Mouse (Mus musculus) adrenal gland, postnatal 4 days (tissue): Measurements from ENCODE around the gene Trim14. TPM values are rescaled to one million over a fixed set of nuclear protein-coding genes. Genes with fewer than 3 reads are reported as not detected.

Source experiments
- DNase-seq, 2 experiments: peaks; one replicate each; pipeline ENCODE4 v3.0.0; 2021 to 2022; ENCODE audit warnings: low spot score in 2 of 2, mixed read lengths in 2 of 2
- total RNA-seq, 2 experiments: library from RNA; stranded (reverse); gene quantifications; 2 replicates each; pipeline ENCODE4 v1.2.3; 2021

Gene Trim14
- total RNA-seq, 2 experiments from 2014 or later, result 7.2 to 7.5 TPM

DNA sequence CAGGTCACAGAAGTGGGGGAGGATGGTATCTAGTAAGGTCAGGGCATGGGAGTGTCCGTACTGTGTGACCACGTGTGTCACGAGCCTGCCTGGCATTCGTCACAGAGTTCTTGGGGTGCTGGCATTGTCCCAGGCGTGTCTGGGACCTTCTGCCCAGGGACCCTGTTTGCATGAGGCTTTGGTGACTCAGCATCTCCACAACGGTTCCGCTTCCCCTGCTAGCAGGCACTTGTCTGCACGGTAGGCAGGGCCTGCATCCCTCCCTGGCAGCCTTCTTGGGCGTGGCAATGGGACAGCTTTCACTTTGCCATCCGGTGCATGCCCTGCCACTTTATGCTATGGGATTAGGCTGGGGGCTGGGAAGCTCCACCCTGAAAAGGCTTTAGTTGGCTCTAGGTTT, 27.9 kb upstream of the Trim14 start:
- no peak for DNase-seq

DNA sequence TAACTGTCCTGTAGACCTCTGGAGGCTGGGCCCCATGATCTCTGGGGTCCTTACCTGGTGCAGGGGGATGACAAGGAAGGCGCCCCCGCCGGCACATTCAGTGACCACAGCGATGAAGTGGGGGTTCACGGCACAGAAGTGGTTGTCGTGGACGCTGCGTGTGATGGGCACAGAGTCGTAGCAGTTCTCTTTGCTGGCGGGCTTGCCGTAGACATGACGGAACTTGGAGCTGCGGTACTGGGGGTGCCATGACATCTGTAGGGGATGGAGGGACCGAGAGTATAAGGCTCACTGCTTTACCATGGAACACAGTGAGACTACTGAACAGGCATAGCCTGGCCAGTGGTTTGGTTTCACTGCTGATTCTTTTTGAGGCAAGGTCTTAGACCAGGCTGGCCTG, 26.9 kb upstream of the Trim14 start:
- DNase-seq, result no peak

DNA sequence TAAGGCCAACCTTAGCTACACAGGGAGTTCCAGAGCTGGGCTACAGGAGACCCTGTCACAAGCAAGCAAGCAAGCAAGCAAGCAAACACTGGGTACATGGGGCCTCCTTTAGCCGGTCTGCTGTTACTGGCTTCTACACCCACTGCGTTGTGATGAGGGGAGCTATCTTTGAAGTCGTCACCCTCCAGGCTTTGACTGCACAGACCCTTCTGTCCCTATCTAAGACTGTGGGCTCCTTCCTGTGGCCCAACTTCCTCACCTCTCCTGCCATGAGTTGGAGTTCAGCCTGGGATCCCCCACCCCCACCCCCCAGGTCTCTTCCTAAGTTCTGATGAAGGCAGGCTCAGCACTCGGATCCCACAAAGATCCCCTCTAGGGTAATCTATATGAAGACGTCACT, 26.1 kb upstream of the Trim14 start:
- no peak for DNase-seq

DNA sequence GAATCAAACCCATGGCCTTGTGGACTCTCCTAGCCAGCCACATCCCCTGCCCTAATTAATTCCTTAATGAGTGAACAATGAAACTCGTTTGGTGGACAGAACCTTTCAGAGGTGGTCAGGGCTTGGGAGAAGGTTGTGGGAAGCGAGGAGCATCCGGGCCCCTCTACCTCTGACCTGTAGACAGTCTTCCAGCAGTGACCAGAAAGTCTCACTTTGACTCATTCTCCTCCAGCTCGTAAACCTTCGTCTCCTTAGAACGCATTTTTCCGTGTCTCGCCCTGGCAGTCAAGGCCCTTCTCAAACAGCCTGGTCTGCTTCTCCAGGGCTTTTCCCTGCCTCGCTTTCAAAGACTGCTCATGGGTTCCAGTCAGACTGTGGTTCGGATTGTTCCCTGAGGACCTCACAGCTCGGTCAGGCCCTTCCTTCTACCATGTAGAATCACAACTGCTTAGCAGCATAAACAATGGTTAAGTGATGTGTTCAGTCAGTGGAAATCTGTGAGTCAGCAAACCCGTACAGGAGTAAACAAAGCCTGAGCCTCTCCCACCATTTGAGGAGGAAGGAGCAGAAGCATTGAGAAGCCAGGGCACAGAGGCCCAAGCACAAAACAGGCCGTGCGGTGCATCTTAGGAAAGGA, 24.2 kb upstream of the Trim14 start:
- no peak for DNase-seq

DNA sequence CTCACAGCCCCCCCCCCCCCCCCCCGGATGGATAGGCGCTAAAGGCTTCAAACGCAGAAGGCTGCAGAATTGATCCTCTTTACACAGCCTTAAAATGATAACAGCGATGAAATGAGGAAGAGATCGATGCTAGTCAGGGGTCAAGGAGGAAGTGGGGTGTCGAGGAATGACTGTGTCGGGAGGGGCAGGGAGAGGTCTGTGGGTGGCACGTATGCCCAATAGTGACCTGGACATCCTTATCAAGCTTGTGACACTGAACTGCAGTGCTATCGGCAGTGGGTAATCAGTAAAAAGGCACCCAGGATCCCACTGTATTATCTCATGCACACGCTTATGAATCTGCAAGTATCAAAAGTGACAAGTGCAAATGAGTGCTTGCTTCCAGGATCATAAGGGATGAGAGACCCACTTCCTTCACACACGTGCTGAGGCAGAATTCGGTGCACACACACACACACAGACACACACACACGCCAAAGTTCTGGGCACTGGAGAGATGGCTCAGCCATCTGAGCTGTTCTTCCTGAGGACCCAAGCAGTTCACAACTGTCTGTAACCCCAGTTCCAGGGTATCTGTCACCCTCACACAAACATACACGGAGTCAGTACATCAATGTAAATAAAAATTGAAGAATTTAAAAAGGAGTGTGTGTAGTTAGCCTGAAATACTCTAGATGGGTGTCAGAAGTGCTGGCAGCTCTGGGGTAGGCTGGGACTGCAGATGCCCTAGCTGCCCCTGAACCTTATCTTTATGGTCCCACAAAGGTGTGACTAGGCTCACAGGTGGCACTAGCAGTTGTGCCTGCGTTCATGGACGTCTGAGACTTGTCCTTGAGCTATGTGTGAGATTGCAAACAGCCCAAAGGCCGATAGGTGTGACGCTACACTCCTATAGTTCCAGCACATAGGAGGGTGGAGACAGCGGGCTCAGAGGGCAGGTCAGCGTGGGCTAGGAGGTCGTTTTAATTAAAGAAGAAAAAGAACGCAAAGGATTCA, 23.0 kb upstream of the Trim14 start:
- no peak for DNase-seq

DNA sequence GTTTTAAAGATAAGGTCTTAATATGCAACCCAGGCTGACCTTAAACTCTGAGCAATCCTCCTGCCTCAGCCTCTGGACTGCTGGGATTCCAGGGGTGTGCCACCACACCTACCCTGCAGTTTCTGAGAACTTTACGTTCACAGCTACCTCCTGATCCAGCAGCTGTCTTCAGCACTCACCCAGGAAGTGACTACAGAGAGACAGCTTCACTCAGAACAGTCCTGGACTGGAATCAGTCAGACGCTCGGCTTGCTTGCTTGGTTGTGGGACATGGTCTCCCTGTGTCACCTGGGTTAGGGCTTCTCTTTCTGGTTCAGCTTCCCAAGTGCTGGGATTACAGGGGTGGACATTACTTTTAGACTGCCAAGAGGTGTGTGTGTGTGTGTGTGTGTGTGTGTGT, 21.0 kb upstream of the Trim14 start:
- no peak for DNase-seq

DNA sequence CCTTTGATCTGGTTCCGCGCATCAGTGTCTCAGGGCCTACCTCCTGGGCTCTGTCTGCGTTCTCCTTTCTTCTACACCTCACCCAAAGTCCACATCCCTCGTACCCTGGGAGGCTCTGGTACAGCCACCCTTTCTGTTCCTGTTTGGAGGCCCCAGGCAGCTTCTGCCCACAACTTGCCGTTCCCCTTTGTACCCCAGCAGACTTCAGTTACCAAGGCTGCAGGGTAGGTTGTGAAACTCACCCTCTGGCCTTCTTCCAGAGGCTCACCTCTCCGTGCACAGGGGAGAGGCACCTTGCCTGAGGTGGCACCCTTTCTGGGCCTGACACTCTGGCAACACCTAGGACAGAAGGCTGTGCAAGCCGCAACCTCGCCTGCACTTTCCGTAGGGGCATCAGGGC, 19.8 kb upstream of the Trim14 start:
- no peak for DNase-seq

DNA sequence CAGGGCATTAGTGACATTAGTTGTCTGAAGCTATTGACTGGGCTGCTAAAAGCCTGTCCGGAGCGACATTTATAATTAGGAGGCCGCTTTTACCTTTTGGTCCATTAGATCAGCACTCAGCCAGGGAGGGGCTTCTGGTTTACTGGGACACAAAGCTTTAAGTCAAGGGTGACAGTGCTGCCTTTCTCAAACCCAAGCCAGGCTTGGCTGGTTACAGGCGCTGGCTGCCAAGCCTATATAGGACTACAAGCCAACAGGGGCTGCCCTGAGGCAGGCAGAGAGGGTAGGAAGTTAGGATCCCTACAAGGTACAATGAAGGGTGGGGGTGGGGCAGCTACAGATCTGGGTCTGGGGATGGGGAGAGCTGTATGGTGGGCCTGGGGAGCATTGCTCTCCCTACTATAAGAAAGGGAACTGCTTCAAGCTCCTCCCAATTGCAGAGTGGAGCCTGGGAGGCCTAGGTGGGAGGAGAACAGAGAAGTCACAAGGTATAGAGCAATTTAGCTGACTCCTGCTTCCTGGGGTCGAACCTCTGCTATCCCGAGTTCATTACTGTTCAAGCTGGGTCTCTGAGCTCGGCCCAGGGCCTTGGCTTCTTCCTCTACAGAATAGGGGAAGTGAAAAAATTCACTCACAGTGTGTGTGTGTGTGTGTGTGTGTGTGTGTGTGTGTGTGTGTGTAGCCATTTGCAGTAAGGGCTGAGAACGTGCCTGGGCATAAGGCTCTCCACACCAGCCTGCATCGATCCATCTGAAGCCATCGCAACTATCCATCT, 18.5 kb upstream of the Trim14 start:
- DNase-seq, result no peak

DNA sequence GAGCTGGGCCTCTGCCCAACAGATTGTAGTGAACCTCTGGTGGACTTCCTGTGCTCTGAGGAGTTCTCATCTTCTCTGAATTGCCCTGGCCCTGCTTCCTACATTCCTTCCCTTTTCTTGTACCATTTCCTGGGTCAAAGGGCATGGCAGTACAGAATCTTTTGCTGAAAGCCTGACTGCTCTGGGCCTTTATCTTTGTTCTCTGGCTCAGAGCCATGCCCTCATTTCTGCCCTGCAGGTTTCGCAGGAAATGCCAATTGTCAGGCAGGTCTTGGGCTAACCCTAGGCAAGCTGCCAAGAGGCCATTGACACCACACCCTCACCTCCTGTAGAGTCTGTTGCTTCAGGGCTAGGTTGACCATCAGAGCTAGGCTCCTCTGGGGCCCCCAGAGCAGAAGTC, 17.9 kb upstream of the Trim14 start:
- no peak for DNase-seq

DNA sequence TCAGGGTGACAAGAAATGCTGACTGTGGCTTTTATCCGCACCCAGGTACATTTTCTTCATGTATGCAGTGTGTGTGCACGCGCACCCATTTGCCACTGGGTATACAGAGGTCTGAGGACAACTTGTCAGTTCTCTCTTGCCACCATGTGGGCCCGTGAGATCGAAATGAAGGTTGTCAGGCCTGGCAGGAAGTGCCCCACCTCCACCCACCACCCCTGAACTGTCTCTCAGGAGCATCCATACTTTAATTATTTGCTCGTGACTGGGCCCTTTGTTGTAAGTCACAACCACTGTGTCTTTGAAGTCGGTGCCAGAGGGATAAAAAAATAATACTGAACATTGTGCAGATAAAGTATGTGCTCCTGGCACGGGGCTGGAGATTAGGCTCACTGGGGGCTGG, 14.5 kb upstream of the Trim14 start:
- no peak for DNase-seq

DNA sequence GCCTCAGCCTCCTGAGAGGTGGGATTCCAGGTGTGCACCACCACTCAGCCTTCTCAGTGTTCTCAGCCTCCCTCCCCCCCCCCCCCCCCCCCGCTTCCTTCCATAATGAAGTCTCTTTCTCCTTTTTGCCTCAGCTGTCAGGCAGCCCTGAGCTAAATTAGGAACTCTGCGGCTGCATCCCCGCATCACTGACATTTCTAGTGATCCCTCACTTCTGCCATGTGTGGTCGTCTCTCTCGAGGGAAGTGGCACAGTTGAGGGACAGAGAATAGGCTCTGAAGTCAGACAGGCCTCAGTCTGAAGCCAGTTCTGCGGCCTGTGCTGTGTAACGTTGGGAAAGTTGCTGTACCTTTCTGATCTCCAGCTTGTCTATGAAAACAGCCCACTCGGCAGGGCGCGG, 14.0 kb upstream of the Trim14 start:
- DNase-seq, result no peak

DNA sequence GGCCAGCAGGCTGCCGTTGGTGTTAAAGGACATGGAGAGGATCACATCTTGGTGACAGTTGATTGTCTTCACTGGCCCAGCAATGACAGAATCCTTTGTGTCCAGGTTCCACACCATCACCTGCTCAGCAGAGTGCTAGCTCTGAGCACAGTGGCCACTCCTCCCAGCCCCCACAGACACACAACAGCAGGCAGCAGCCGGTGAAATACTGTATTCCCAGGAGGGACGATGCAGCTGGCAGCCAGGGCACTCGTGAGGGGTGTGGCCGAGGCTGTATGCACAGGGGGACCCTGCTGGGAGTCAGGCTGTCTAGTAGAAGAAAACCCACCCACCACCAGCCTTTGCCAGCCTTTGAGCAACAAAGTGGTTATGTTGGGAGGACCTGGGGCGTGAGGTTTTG, 10.8 kb upstream of the Trim14 start:
- DNase-seq, result no peak

DNA sequence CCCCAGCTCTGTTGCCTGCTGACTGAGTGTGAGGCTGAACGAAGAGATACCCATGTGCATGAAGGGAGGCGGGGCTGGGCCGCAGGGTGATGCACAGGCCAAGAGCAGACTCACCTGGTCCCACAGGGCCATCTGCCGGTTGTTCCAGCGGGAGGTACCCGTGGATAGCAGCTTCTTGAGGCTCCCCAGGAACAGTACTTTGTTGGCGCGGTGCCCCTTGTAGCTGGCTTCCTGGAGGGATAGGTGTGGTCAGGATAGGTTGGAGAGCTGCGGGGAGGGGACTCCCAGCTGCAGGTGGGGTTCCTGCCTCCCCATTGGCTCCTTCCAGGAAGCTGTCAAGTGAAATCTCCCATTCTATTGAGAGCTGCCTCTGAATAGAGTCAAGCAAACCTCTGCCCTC, 9.6 kb upstream of the Trim14 start:
- no peak for DNase-seq

DNA sequence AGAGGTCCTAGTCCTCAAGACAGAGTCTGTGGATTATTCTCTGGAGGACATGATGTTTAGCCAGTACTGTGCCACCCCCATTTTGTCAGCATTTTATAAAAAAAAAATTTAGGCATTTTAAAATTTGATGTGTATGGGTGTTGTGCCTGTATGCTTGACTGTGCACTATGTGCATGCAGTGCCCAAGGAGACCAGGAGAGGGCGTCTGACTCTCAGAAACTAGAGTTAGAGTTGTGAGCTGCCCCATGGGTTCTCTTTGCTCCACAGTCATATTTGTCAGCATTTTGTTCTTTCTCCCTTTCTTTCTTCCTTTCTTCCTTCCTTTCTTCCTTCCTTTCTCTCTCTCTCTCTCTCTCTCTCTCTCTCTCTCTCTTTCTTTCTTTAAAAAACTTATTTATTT, 8.4 kb upstream of the Trim14 start:
- no peak for DNase-seq

DNA sequence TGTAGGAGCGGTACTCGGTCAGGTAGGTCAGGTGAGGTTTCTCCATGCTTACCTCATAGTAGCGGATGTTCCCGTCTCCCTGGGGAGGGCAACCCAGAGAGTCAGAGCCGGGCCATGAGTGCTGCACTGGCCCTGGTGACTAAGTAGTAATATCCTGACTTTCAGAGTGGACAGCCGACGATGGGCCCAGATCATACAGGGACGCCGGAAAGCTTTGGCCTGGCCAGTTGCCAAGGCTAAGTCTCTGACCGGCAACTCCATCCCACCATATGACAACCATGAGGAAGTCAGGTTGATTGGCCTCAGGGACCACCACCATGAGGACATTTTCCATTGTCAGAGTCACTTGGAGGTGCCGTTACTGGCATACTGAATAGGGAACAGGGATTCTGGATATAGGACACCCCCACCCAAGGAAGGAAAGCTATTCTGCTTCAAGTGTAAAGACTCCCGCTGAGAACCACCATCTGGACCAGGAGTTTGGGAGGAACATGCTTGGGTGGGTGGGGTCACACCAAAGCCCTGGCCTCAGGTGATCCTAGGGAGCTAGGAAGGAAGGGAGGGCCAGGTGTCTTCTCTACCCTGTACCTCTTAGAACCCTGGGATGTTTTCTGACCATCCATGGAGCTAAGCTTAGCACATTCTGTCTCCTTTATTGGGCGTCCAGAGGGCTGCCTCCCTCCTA, 7.6 kb upstream of the Trim14 start:
- no peak for DNase-seq

DNA sequence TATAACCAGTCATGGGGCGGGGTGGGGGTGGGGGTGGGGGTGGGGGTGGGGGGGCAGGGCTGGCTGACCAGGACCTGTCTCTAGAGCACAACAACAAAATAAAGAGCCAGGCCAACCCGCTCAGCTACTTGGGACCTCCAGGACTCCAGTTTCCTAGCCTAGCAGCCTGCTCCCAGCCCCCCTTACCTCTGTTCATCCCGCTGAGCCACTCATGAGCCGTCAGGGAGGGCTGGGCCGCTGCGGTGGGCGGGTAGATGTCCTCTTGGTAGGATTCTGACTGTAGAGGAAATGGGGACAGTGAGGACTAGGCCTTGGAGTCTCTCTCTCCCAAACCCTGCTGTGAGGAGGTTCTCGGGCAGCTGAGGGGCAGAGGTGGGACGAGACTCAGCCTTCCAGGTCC, 5.8 kb upstream of the Trim14 start:
- no peak for DNase-seq

DNA sequence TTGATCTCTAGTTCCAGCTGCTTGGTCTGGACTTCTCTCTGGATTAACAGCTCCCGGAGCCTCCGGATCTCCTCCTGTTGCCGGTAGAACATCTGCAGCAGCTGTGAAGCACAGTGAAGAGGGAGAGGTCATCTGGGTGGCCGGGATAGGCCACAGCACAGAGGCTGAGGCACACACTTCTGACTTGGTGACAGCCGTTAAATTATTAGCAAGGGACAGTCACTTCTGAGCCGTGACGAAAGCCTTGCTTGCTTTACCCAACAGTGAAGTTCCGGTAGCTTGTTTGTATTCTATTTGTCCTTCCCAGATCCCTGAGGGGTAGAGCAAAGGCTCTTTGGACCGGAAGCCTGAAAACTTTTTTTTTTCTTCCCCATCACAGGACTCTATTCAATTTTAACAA, 3.2 kb upstream of the Trim14 start:
- DNase-seq, result no peak

DNA sequence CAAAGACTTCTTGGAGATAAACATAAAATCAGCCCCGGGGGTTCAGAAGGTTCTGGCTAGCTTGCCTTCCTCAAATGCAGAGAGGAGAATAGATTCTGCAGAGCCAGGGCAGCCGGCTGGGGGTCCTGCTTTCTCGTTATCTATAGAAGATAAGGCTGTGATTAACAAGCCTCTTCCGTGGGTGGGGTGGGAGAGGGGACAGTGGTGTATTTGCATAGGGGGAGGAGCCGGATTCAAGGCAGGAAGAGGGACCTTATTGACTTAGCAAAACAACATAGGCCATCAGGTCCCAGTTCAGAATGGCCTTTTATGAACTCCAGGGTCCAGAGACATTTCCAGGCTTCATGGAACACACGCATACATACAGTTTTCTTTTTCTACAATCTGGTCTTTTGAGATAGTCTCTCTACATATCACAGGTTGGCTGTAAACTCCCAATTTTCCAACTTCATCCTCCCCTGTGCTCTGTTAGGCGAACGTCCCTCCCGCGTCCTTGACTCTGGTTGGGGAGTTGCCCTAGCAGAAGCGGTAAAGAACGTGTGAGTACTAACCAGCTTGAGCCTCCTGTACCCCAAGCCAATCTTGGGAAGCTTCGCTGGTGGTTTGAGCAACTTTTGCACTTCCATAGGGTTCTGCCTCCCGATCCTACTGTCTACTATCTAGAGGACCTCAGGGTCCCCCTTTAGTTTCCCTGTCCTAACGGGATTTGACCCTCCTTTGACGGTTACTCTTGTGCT, 679 bp downstream of the Trim14 start:
- DNase-seq, result no peak

DNA sequence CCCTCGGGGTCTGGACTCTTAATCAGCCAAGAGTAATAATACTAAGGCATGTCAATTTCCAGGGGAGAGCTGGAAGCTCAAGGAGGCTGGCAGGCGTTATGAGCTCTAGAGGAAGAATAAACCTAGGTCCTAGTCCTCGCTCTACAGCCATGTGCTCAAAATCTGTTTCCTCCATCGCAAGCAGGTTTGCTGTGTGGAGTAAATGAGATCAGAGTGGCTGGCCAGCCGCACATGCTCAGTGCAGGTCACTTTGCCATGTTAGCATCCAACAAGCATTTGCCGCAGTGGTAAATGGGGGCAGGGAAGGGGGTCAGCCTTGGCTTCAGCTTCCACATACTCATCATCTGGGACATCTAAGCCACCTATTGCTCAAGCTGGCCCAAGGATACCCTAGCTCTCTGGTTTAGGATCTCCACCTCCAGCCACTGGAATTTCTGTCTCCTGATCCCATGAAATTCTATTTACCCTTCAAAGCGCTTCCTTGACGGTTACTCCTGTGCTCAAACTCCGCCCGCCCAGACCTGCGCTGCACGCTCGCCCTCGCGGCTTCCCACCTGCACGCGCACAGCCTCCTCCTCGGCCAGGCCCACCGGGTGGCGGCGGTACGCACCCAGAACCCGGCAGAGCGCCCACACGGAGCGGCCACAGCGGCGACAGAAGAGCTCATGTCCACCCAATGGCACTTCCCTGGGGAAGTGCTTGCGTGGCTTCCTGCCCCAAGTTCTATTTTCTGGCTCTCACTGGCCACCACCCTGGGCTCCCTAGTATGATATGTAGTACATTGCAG, 1.8 kb downstream of the Trim14 start:
- DNase-seq, result no peak

DNA sequence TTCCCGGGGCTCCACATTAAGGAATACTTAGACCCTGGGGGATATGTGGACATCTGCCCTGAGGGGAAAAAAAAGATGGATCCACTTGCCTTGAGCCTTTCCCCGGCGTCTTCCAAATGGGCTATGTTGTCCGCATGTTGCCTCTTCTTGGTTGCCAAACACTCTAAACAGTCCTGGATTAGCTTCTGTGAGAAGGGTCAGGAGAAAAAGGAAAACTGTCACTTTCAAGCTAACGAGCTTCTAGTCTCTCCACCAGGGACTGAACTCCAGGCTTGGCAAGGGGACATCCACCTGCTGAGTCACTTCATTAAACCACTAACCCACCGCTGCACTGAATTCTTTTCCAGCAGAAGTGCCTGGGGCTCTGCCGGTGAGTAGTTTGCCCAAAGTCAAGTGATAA, 3.0 kb downstream of the Trim14 start:
- DNase-seq, result no peak
